Comparison of ENCODE assay signal across 19 mouse cellular contexts in the genomic region with DNA sequence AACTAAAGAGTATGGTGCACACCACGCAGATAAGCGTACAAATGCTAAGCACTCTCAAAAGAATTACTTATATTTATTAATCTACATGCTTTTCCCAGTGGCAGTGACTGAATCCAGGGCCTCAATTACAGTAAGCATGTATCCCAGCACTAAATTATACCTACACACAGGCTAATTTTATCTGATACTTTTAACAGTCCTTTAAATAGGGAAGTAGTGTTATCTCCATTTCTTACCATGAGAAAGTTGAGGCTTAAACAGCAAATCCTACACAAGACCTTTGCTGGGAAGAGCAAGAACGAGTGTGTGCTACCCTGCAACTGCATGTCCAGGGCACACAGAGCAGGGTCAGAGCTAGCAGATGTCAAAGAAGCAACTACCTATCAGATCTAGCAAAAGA. TPM values are rescaled to one million over a fixed set of nuclear protein-coding genes. Genes with fewer than 3 reads are reported as not detected.
A peak's percentile ranks its signal among the peaks of the same experiment; 100 is the strongest.
DNase-seq lines count a peak whose midpoint lies in the region; ATAC-seq lines count a peak whose summit lies in the region.
"Had no signal": no experiment of that assay in that cellular context is flagged by ENCODE, and none has a peak within 500 bp of the region (broad histone marks: within the 10 kb centered on the region; RNA-seq: fewer than 3 reads in every experiment).

No protein-coding gene starts in this region.

- no peak overlapping the region for H3K4me2 ChIP-seq in neural tube, embryonic 13.5 days
- H3K4me2 ChIP-seq: embryonic facial prominence, embryonic 12.5 days; forebrain, embryonic 13.5 days; forebrain, embryonic 15.5 days had no signal

- no peaks in the 10 kb centered on the region for H3K27me3 ChIP-seq in neural tube, embryonic 13.5 days
- H3K27me3 ChIP-seq: embryonic facial prominence, embryonic 12.5 days; forebrain, embryonic 13.5 days; forebrain, embryonic 15.5 days; Patski had no signal

- no peak for DNase-seq in neural tube, embryonic 10.5 days (ENCODE audit: extremely low spot score, low spot score)
- DNase-seq in spleen, postnatal 36 days (ENCODE audit: low spot score in 2 of 2), result no peak
- no peak for DNase-seq in embryo, embryonic 11 days
- DNase-seq: adrenal gland, adult 8-10 months; adrenal gland, postnatal 14 days; adrenal gland, postnatal 36 days; cerebellum, adult 11-12 months; cerebellum, adult 2 months; cerebellum, adult 9-10 months; cerebellum, postnatal 10 days; cerebellum, postnatal 25 days had no signal

- no peak overlapping the region for H3K9ac ChIP-seq in neural tube, embryonic 13.5 days
- H3K9ac ChIP-seq: embryonic facial prominence, embryonic 12.5 days; forebrain, embryonic 13.5 days; forebrain, embryonic 15.5 days had no signal

- no peak for ATAC-seq in neural tube, embryonic 13.5 days (ENCODE audit: low read depth)
- peak; percentile 22; the same call in 1 of the 2 replicates for ATAC-seq in common myeloid progenitor, adult 5-6 weeks (replicated peaks; ENCODE audit: low read depth, poor library complexity, severe bottlenecking)
- ATAC-seq: activated CD4-positive, CD25-positive, alpha-beta regulatory T cell, adult 4 months; Patski had no signal

- H3K4me1 ChIP-seq in neural tube, embryonic 13.5 days (replicated peaks), result peaks cover 16% of the 10 kb centered on the region
- H3K4me1 ChIP-seq: embryonic facial prominence, embryonic 12.5 days; forebrain, embryonic 15.5 days had no signal

- 0 out of 2 replicates have a peak overlapping the region, but pooled peaks have one; percentile 68 for H3K27ac ChIP-seq in neural tube, embryonic 13.5 days (replicated peaks)
- H3K27ac ChIP-seq: embryonic facial prominence, embryonic 12.5 days; forebrain, embryonic 13.5 days; forebrain, embryonic 15.5 days had no signal

- H3K9me3 ChIP-seq in neural tube, embryonic 13.5 days, result no peaks in the 10 kb centered on the region
- H3K9me3 ChIP-seq: embryonic facial prominence, embryonic 10.5 days; embryonic facial prominence, embryonic 12.5 days; forebrain, embryonic 13.5 days; forebrain, embryonic 15.5 days had no signal

- WGBS in neural tube, embryonic 13.5 days, result 90% methylated on average over 3 of the region's 3 CpGs

- no peaks in the 10 kb centered on the region for H3K36me3 ChIP-seq in neural tube, embryonic 13.5 days
- H3K36me3 ChIP-seq: embryonic facial prominence, embryonic 10.5 days; embryonic facial prominence, embryonic 12.5 days; forebrain, embryonic 15.5 days had no signal

- H3K4me3 ChIP-seq in neural tube, embryonic 13.5 days, result no peak overlapping the region
- H3K4me3 ChIP-seq: embryonic facial prominence, embryonic 10.5 days; embryonic facial prominence, embryonic 12.5 days; forebrain, embryonic 13.5 days; forebrain, embryonic 15.5 days had no signal

RNA-seq across cellular contexts. Expression of a gene that starts 27.4 kb away (rescaled TPM):
- 28.3 and 29.8 TPM in 2 replicates for polyA plus RNA-seq in neural tube, embryonic 13.5 days (2015; fragmentation: Nextera tagmentation; extraction: Ambion mirVana)
- 36.0 and 41.3 TPM in 2 replicates for total RNA-seq in common myeloid progenitor, adult 5-6 weeks (2017)
